Mouse (Mus musculus): ENCODE measurements around the gene Hhat. TPM values are rescaled to one million over a fixed set of nuclear protein-coding genes. Genes with fewer than 3 reads are reported as not detected.

The Hhat gene
- polyA plus RNA-seq, 1 experiment from 2014 or later, result 16.5 TPM

- H3K4me3 ChIP-seq (ENCODE audit: low read length), result no peak overlapping the region
Measured at GRCm38 (mm10) chr1:192582921-192583320, 188.1 kb downstream of the Hhat start.

DNA sequence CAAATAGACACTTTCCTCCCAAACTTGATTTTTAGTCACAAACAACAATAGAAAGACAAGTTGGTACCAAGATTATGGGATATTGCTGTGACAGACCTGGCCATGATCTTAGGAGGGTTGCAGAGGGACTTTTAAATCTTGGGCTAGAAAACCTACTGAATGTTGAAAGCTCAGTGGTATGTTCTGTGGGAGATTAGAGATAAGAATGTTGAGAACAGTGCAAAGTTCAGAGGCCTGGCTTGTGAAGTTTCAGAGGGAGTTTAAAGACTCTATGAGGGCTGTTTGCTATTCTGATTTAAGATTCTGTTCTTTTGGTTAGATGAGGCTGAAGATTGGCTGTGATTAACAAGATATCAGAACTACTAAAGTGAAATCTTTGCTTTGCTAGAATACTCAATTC, 206.3 kb downstream of the Hhat start:
- Histone ChIP-seq H3K9ac (ENCODE audit: low read depth, low read length) (no peak overlapping the region), H3K4me2 (replicated peaks; ENCODE audit: low read depth, low read length) (no peak overlapping the region)
- no peak for ATAC-seq (ENCODE audit: low FRiP score, low TSS enrichment)

More at GRCm38 (mm10) chr1:192582921-192583320, 188.1 kb downstream of the Hhat start:
- Histone ChIP-seq H3K4me1 (ENCODE audit: control insufficient read depth, insufficient read depth, low read length) (no peaks in the 10 kb centered on the region), H3K36me3 (ENCODE audit: control insufficient read depth, insufficient read depth, low read length) (no peaks in the 10 kb centered on the region), H3K9me3 (ENCODE audit: control insufficient read depth, low read length) (no peaks in the 10 kb centered on the region), H3K27me3 (ENCODE audit: control insufficient read depth, insufficient read depth, low read length) (no peaks in the 10 kb centered on the region), H3K4me2 (replicated peaks; ENCODE audit: low read depth, low read length) (no peak overlapping the region), H3K27ac (ENCODE audit: low read depth, low read length) (no peak overlapping the region), H3K9ac (ENCODE audit: low read depth, low read length) (no peak overlapping the region)
- ATAC-seq (ENCODE audit: low FRiP score, low TSS enrichment), result no peak
- WGBS, result 48% methylated on average over 2 of the region's 2 CpGs

GRCm38 (mm10) chr1:192559341-192559740, 211.7 kb downstream of the Hhat start:
- H3K9ac ChIP-seq (ENCODE audit: low read depth, low read length), result no peak overlapping the region
- H3K4me1 ChIP-seq (ENCODE audit: control insufficient read depth, insufficient read depth, low read length), result no peaks in the 10 kb centered on the region
- no peaks in the 10 kb centered on the region for H3K9me3 ChIP-seq (ENCODE audit: control insufficient read depth, low read length)
- H3K27ac ChIP-seq (ENCODE audit: low read depth, low read length), result no peak overlapping the region
- H3K36me3 ChIP-seq (ENCODE audit: control insufficient read depth, insufficient read depth, low read length), result no peaks in the 10 kb centered on the region
- H3K4me3 ChIP-seq (ENCODE audit: low read length), result no peak overlapping the region
- no peak for ATAC-seq (ENCODE audit: low FRiP score, low TSS enrichment)
- no peaks in the 10 kb centered on the region for H3K27me3 ChIP-seq (ENCODE audit: control insufficient read depth, insufficient read depth, low read length)
- no peak overlapping the region for H3K4me2 ChIP-seq (replicated peaks; ENCODE audit: low read depth, low read length)
- 71% methylated on average over 1 of the region's 1 CpGs for WGBS

More for the DNA sequence above, 206.3 kb downstream of the Hhat start:
- no peaks in the 10 kb centered on the region for H3K27me3 ChIP-seq (ENCODE audit: control insufficient read depth, insufficient read depth, low read length)
- no peak overlapping the region for H3K4me3 ChIP-seq (ENCODE audit: low read length)
- peaks cover 6% of the 10 kb centered on the region for H3K9me3 ChIP-seq (ENCODE audit: control insufficient read depth, low read length)
- no peaks in the 10 kb centered on the region for H3K4me1 ChIP-seq (ENCODE audit: control insufficient read depth, insufficient read depth, low read length)
- no peak overlapping the region for H3K27ac ChIP-seq (ENCODE audit: low read depth, low read length)
- H3K36me3 ChIP-seq (ENCODE audit: control insufficient read depth, insufficient read depth, low read length), result no peaks in the 10 kb centered on the region

- H3K4me3 ChIP-seq (ENCODE audit: low read length), result no peak overlapping the region
- no peaks in the 10 kb centered on the region for H3K4me1 ChIP-seq (ENCODE audit: control insufficient read depth, insufficient read depth, low read length)
- ATAC-seq (ENCODE audit: low FRiP score, low TSS enrichment), result no peak
- no peaks in the 10 kb centered on the region for H3K27me3 ChIP-seq (ENCODE audit: control insufficient read depth, insufficient read depth, low read length)
- H3K27ac ChIP-seq (ENCODE audit: low read depth, low read length), result no peak overlapping the region
- no peaks in the 10 kb centered on the region for H3K9me3 ChIP-seq (ENCODE audit: control insufficient read depth, low read length)
- 77% methylated on average over 5 of the region's 5 CpGs for WGBS
- no peak overlapping the region for H3K4me2 ChIP-seq (replicated peaks; ENCODE audit: low read depth, low read length)
- H3K36me3 ChIP-seq (ENCODE audit: control insufficient read depth, insufficient read depth, low read length), result no peaks in the 10 kb centered on the region
- no peak overlapping the region for H3K9ac ChIP-seq (ENCODE audit: low read depth, low read length)
Measured at GRCm38 (mm10) chr1:192557978-192558594, 212.9 kb downstream of the Hhat start.

GRCm38 (mm10) chr1:192555516-192555915, 215.5 kb downstream of the Hhat start:
- no peak overlapping the region for H3K4me3 ChIP-seq (ENCODE audit: low read length)
- no peaks in the 10 kb centered on the region for H3K27me3 ChIP-seq (ENCODE audit: control insufficient read depth, insufficient read depth, low read length)
- H3K9me3 ChIP-seq (ENCODE audit: control insufficient read depth, low read length), result no peaks in the 10 kb centered on the region
- H3K36me3 ChIP-seq (ENCODE audit: control insufficient read depth, insufficient read depth, low read length), result no peaks in the 10 kb centered on the region
- whole genome bisulfite sequencing, result 57% methylated on average over 4 of the region's 4 CpGs
- H3K4me1 ChIP-seq (ENCODE audit: control insufficient read depth, insufficient read depth, low read length), result no peaks in the 10 kb centered on the region
- ATAC-seq (ENCODE audit: low FRiP score, low TSS enrichment), result no peak
- H3K4me2 ChIP-seq (replicated peaks; ENCODE audit: low read depth, low read length), result no peak overlapping the region
- H3K27ac ChIP-seq (ENCODE audit: low read depth, low read length), result no peak overlapping the region
- H3K9ac ChIP-seq (ENCODE audit: low read depth, low read length), result no peak overlapping the region

DNA sequence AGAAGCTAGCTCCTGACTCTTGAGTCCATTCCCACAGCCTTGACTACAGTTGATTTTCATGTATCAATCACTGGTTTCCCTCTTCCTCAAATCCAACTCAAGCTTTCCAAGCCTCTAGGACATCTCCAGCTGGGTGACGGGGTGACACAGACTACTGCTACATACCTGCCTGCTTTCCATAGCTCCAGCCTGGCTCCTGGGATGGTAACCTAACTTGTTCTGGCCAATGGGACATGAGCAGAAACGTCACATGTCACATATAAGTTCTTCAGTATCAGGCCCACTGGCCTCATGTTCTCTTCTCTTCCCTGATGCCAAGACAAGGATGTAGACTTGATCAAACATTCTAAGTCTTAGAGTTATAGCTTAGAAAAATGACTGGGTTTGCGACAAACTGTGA, 220.5 kb downstream of the Hhat start:
- Histone ChIP-seq H3K36me3 (ENCODE audit: control insufficient read depth, insufficient read depth, low read length) (no peaks in the 10 kb centered on the region), H3K9me3 (ENCODE audit: control insufficient read depth, low read length) (no peaks in the 10 kb centered on the region), H3K4me1 (ENCODE audit: control insufficient read depth, insufficient read depth, low read length) (no peaks in the 10 kb centered on the region), H3K27me3 (ENCODE audit: control insufficient read depth, insufficient read depth, low read length) (no peaks in the 10 kb centered on the region), H3K9ac (ENCODE audit: low read depth, low read length) (no peak overlapping the region), H3K4me3 (ENCODE audit: low read length) (no peak overlapping the region), H3K4me2 (replicated peaks; ENCODE audit: low read depth, low read length) (no peak overlapping the region), H3K27ac (ENCODE audit: low read depth, low read length) (no peak overlapping the region)
- no peak for ATAC-seq (ENCODE audit: low FRiP score, low TSS enrichment)
- 90% methylated on average over 3 of the region's 3 CpGs for WGBS

DNA sequence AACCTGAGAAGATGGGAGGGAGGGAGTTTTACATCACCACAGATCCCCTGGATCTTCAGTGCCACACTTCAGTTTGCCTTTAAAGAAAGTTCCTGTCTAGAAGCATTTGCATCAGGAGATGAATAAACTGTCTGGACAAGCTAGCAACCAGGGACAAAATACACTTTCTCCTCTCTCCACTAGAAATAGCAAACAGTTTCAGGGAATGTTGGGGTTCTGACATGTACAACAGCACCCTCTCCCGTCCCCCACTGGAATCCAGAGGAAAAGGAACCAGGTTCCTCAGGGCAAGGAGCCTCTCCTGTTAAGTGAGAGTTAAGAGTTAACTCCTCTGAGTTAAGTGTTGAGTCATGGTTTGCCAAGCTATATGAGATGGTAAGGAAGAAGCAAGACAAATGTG, 224.2 kb downstream of the Hhat start:
- Histone ChIP-seq H3K27ac (ENCODE audit: low read depth, low read length) (no peak overlapping the region), H3K27me3 (ENCODE audit: control insufficient read depth, insufficient read depth, low read length) (no peaks in the 10 kb centered on the region), H3K4me2 (replicated peaks; ENCODE audit: low read depth, low read length) (no peak overlapping the region), H3K9ac (ENCODE audit: low read depth, low read length) (no peak overlapping the region), H3K36me3 (ENCODE audit: control insufficient read depth, insufficient read depth, low read length) (no peaks in the 10 kb centered on the region), H3K9me3 (ENCODE audit: control insufficient read depth, low read length) (no peaks in the 10 kb centered on the region), H3K4me3 (ENCODE audit: low read length) (no peak overlapping the region), H3K4me1 (ENCODE audit: control insufficient read depth, insufficient read depth, low read length) (no peaks in the 10 kb centered on the region)
- 43% methylated on average over 1 of the region's 1 CpGs for WGBS
- no peak for ATAC-seq (ENCODE audit: low FRiP score, low TSS enrichment)

DNA sequence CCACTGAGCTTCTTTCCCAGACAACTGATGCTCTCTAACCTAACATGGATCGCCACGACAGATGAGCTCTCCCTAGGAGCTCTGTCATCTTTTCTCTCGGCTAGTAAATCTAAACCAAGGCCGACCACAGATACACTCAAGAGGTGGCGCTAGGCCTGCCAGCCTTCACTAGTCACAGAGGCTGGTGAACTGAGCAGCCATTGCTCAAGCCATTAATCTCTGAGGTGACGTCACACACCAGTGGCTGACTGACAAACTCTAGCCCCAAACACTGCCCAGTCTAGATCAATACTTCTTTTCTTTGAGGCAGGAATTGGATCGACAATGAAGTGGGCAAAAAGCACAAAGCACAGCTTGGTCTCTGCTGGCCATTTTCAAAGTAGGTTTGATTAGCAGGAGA, 226.1 kb downstream of the Hhat start:
- Histone ChIP-seq H3K9me3 (ENCODE audit: control insufficient read depth, low read length) (no peaks in the 10 kb centered on the region), H3K4me3 (ENCODE audit: low read length) (no peak overlapping the region), H3K27ac (ENCODE audit: low read depth, low read length) (no peak overlapping the region), H3K36me3 (ENCODE audit: control insufficient read depth, insufficient read depth, low read length) (no peaks in the 10 kb centered on the region), H3K27me3 (ENCODE audit: control insufficient read depth, insufficient read depth, low read length) (no peaks in the 10 kb centered on the region), H3K4me1 (ENCODE audit: control insufficient read depth, insufficient read depth, low read length) (no peaks in the 10 kb centered on the region), H3K4me2 (replicated peaks; ENCODE audit: low read depth, low read length) (no peak overlapping the region), H3K9ac (ENCODE audit: low read depth, low read length) (no peak overlapping the region)
- WGBS, result 68% methylated on average over 7 of the region's 7 CpGs
- ATAC-seq (ENCODE audit: low FRiP score, low TSS enrichment), result no peak

DNA sequence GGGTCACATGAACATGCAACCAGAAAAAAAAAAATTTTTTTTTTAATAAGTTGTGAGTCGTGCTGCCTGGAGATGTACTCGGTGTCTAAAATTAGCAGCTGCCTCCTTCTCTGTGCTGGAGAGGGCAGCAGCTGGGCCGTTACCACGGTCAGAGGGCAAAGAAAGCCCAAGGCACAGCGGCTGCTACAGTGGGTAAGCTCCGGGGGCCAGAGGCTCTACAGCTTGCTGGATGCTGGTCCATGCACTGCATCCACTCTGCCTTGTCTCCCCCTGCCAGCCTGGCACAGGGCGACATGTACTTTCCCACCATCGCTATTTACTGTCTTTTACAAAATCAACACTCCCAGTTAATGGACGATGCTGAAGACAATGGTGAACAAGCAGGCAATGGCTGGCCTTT, 226.9 kb downstream of the Hhat start:
- H3K4me3 ChIP-seq (ENCODE audit: low read length), result no peak overlapping the region
- H3K4me1 ChIP-seq (ENCODE audit: control insufficient read depth, insufficient read depth, low read length), result no peaks in the 10 kb centered on the region
- 67% methylated on average over 9 of the region's 9 CpGs for WGBS
- no peak overlapping the region for H3K27ac ChIP-seq (ENCODE audit: low read depth, low read length)
- no peak overlapping the region for H3K4me2 ChIP-seq (replicated peaks; ENCODE audit: low read depth, low read length)
- no peaks in the 10 kb centered on the region for H3K9me3 ChIP-seq (ENCODE audit: control insufficient read depth, low read length)
- no peak overlapping the region for H3K9ac ChIP-seq (ENCODE audit: low read depth, low read length)
- H3K36me3 ChIP-seq (ENCODE audit: control insufficient read depth, insufficient read depth, low read length), result no peaks in the 10 kb centered on the region
- no peaks in the 10 kb centered on the region for H3K27me3 ChIP-seq (ENCODE audit: control insufficient read depth, insufficient read depth, low read length)
- ATAC-seq (ENCODE audit: low FRiP score, low TSS enrichment), result no peak

Data from kidney, embryonic 14.5 days (tissue).